Mouse (Mus musculus) frontal cortex, postnatal 36 days (tissue): ENCODE data around the gene Mrpl1.

ENCODE experiments used
- DNase-seq, 2 experiments: peaks; one replicate each; pipeline ENCODE4 v3.0.0; 2022; ENCODE audit warnings: low spot score in 2 of 2

Mrpl1 gene

GRCm38 (mm10) chr5:96309566-96309965 lies 100.3 kb downstream of the Mrpl1 start:
- no peak for DNase-seq

GRCm38 (mm10) chr5:96311677-96312076 lies 102.4 kb downstream of the Mrpl1 start:
- DNase-seq, result no peak
